Mouse (Mus musculus): ENCODE data around the gene Arntl2. TPM values are rescaled to one million over a fixed set of nuclear protein-coding genes. Genes with fewer than 3 reads are reported as not detected.
"Not testable (repeated sequence)": the region's sequence is repeated elsewhere in the genome, so short reads cannot be mapped to it uniquely, and the experiment has no call there.

Arntl2 gene
- polyA plus RNA-seq, 1 experiment from 2014 or later, result 4.4 TPM

GRCm38 (mm10) chr6:146851916-146852315 lies 56.1 kb downstream of the Arntl2 start:
- 62% methylated on average over 3 of the region's 3 CpGs for WGBS
- no peak overlapping the region for H3K4me3 ChIP-seq (ENCODE audit: low read length)
- no peaks in the 10 kb centered on the region for H3K27me3 ChIP-seq (ENCODE audit: control insufficient read depth, insufficient read depth, low read depth, low read length)
- H3K36me3 ChIP-seq (ENCODE audit: control insufficient read depth, insufficient read depth, low read length), result no peaks in the 10 kb centered on the region
- no peak overlapping the region for H3K4me2 ChIP-seq (ENCODE audit: low read depth, low read length)
- no peaks in the 10 kb centered on the region for H3K9me3 ChIP-seq (ENCODE audit: control insufficient read depth, low read length)
- H3K9ac ChIP-seq (ENCODE audit: low read length), result no peak overlapping the region
- H3K27ac ChIP-seq (ENCODE audit: low read length), result peak overlapping the region; percentile 31; the same call in 1 of the 2 replicates
- ATAC-seq (ENCODE audit: low read depth), result peak; percentile 72
- H3K4me1 ChIP-seq (replicated peaks; ENCODE audit: control insufficient read depth, insufficient read depth, low read length), result peaks cover 8% of the 10 kb centered on the region; the same call in 1 of the 2 replicates

GRCm38 (mm10) chr6:146852739-146853138 lies 56.9 kb downstream of the Arntl2 start:
- WGBS, result 39% methylated on average over 4 of the region's 4 CpGs
- H3K9me3 ChIP-seq (ENCODE audit: control insufficient read depth, low read length), result no peaks in the 10 kb centered on the region
- peaks cover 8% of the 10 kb centered on the region; the same call in 1 of the 2 replicates for H3K4me1 ChIP-seq (replicated peaks; ENCODE audit: control insufficient read depth, insufficient read depth, low read length)
- H3K4me2 ChIP-seq (ENCODE audit: low read depth, low read length), result peak overlapping the region; percentile 9; the same call in 1 of the 2 replicates
- ATAC-seq (ENCODE audit: low read depth), result peak; percentile 78
- no peaks in the 10 kb centered on the region for H3K36me3 ChIP-seq (ENCODE audit: control insufficient read depth, insufficient read depth, low read length)
- H3K27me3 ChIP-seq (ENCODE audit: control insufficient read depth, insufficient read depth, low read depth, low read length), result no peaks in the 10 kb centered on the region
- H3K4me3 ChIP-seq (ENCODE audit: low read length), result no peak overlapping the region
- H3K27ac ChIP-seq (ENCODE audit: low read length), result peak overlapping the region; percentile 31
- H3K9ac ChIP-seq (ENCODE audit: low read length), result no peak overlapping the region

- H3K27me3 ChIP-seq (ENCODE audit: control insufficient read depth, insufficient read depth, low read depth, low read length), result no peaks in the 10 kb centered on the region
- H3K4me1 ChIP-seq (replicated peaks; ENCODE audit: control insufficient read depth, insufficient read depth, low read length), result peaks cover 8% of the 10 kb centered on the region; the same call in 1 of the 2 replicates
- H3K4me2 ChIP-seq (ENCODE audit: low read depth, low read length), result no peak overlapping the region
- no peaks in the 10 kb centered on the region for H3K36me3 ChIP-seq (ENCODE audit: control insufficient read depth, insufficient read depth, low read length)
- WGBS, result 94% methylated on average over 9 of the region's 9 CpGs
- H3K4me3 ChIP-seq (ENCODE audit: low read length), result no peak overlapping the region
- H3K9me3 ChIP-seq (ENCODE audit: control insufficient read depth, low read length), result no peaks in the 10 kb centered on the region
- H3K9ac ChIP-seq (ENCODE audit: low read length), result no peak overlapping the region
- H3K27ac ChIP-seq (ENCODE audit: low read length), result no peak overlapping the region
- ATAC-seq (ENCODE audit: low read depth), result no peak
Measured at GRCm38 (mm10) chr6:146855185-146855584, 59.3 kb downstream of the Arntl2 start.

- Histone ChIP-seq H3K4me2 (ENCODE audit: low read depth, low read length) (no peak overlapping the region), H3K4me3 (ENCODE audit: low read length) (no peak overlapping the region), H3K36me3 (ENCODE audit: control insufficient read depth, insufficient read depth, low read length) (no peaks in the 10 kb centered on the region), H3K4me1 (replicated peaks; ENCODE audit: control insufficient read depth, insufficient read depth, low read length) (peaks cover 7% of the 10 kb centered on the region; the same call in 1 of the 2 replicates), H3K9me3 (ENCODE audit: control insufficient read depth, low read length) (no peaks in the 10 kb centered on the region), H3K9ac (ENCODE audit: low read length) (no peak overlapping the region), H3K27ac (ENCODE audit: low read length) (no peak overlapping the region), H3K27me3 (ENCODE audit: control insufficient read depth, insufficient read depth, low read depth, low read length) (no peaks in the 10 kb centered on the region)
- WGBS, result 55% methylated on average over 2 of the region's 2 CpGs
- ATAC-seq (ENCODE audit: low read depth), result no peak
Measured at GRCm38 (mm10) chr6:146857386-146857785, 61.5 kb downstream of the Arntl2 start.

- no peak for ATAC-seq (ENCODE audit: low read depth)
Measured at GRCm38 (mm10) chr6:146863154-146863553, 67.3 kb downstream of the Arntl2 start.

GRCm38 (mm10) chr6:146864370-146864769 lies 68.5 kb downstream of the Arntl2 start:
- not testable (repeated sequence) for H3K27me3 ChIP-seq (ENCODE audit: control insufficient read depth, insufficient read depth, low read depth, low read length); ATAC-seq (ENCODE audit: low read depth); H3K9me3 ChIP-seq (ENCODE audit: control insufficient read depth, low read length); H3K9ac ChIP-seq (ENCODE audit: low read length); H3K27ac ChIP-seq (ENCODE audit: low read length); H3K4me3 ChIP-seq (ENCODE audit: low read length); H3K4me1 ChIP-seq (replicated peaks; ENCODE audit: control insufficient read depth, insufficient read depth, low read length); H3K4me2 ChIP-seq (ENCODE audit: low read depth, low read length); H3K36me3 ChIP-seq (ENCODE audit: control insufficient read depth, insufficient read depth, low read length)
- WGBS, result 95% methylated on average over 2 of the region's 5 CpGs

More at GRCm38 (mm10) chr6:146863154-146863553, 67.3 kb downstream of the Arntl2 start:
- Histone ChIP-seq H3K9ac (ENCODE audit: low read length) (no peak overlapping the region), H3K27ac (ENCODE audit: low read length) (no peak overlapping the region), H3K4me2 (ENCODE audit: low read depth, low read length) (no peak overlapping the region), H3K36me3 (ENCODE audit: control insufficient read depth, insufficient read depth, low read length) (no peaks in the 10 kb centered on the region), H3K4me3 (ENCODE audit: low read length) (no peak overlapping the region), H3K27me3 (ENCODE audit: control insufficient read depth, insufficient read depth, low read depth, low read length) (no peaks in the 10 kb centered on the region), H3K9me3 (ENCODE audit: control insufficient read depth, low read length) (no peaks in the 10 kb centered on the region), H3K4me1 (replicated peaks; ENCODE audit: control insufficient read depth, insufficient read depth, low read length) (no peaks in the 10 kb centered on the region)
- 93% methylated on average over 2 of the region's 2 CpGs for WGBS

- H3K4me2 ChIP-seq (ENCODE audit: low read depth, low read length), result no peak overlapping the region
- ATAC-seq (ENCODE audit: low read depth), result no peak
- H3K27me3 ChIP-seq (ENCODE audit: control insufficient read depth, insufficient read depth, low read depth, low read length), result no peaks in the 10 kb centered on the region
- no peak overlapping the region for H3K9ac ChIP-seq (ENCODE audit: low read length)
- H3K9me3 ChIP-seq (ENCODE audit: control insufficient read depth, low read length), result no peaks in the 10 kb centered on the region
- 85% methylated on average over 4 of the region's 4 CpGs for WGBS
- no peaks in the 10 kb centered on the region for H3K36me3 ChIP-seq (ENCODE audit: control insufficient read depth, insufficient read depth, low read length)
- H3K4me1 ChIP-seq (replicated peaks; ENCODE audit: control insufficient read depth, insufficient read depth, low read length), result no peaks in the 10 kb centered on the region
- no peak overlapping the region for H3K27ac ChIP-seq (ENCODE audit: low read length)
- H3K4me3 ChIP-seq (ENCODE audit: low read length), result no peak overlapping the region
Measured at GRCm38 (mm10) chr6:146865701-146866100, 69.8 kb downstream of the Arntl2 start.

- H3K4me3 ChIP-seq (ENCODE audit: low read length), result no peak overlapping the region
- H3K27me3 ChIP-seq (ENCODE audit: control insufficient read depth, insufficient read depth, low read depth, low read length), result no peaks in the 10 kb centered on the region
- no peak overlapping the region for H3K4me2 ChIP-seq (ENCODE audit: low read depth, low read length)
- WGBS, result 87% methylated on average over 4 of the region's 4 CpGs
- no peak for ATAC-seq (ENCODE audit: low read depth)
- no peaks in the 10 kb centered on the region for H3K36me3 ChIP-seq (ENCODE audit: control insufficient read depth, insufficient read depth, low read length)
- no peaks in the 10 kb centered on the region for H3K4me1 ChIP-seq (replicated peaks; ENCODE audit: control insufficient read depth, insufficient read depth, low read length)
- H3K9me3 ChIP-seq (ENCODE audit: control insufficient read depth, low read length), result peaks cover 3% of the 10 kb centered on the region
- H3K9ac ChIP-seq (ENCODE audit: low read length), result no peak overlapping the region
- no peak overlapping the region for H3K27ac ChIP-seq (ENCODE audit: low read length)
Measured at GRCm38 (mm10) chr6:146871975-146872374, 76.1 kb downstream of the Arntl2 start.

- Histone ChIP-seq H3K36me3 (ENCODE audit: control insufficient read depth, insufficient read depth, low read length) (no peaks in the 10 kb centered on the region), H3K27ac (ENCODE audit: low read length) (no peak overlapping the region), H3K9ac (ENCODE audit: low read length) (no peak overlapping the region), H3K27me3 (ENCODE audit: control insufficient read depth, insufficient read depth, low read depth, low read length) (no peaks in the 10 kb centered on the region), H3K4me2 (ENCODE audit: low read depth, low read length) (no peak overlapping the region), H3K4me1 (replicated peaks; ENCODE audit: control insufficient read depth, insufficient read depth, low read length) (no peaks in the 10 kb centered on the region), H3K4me3 (ENCODE audit: low read length) (no peak overlapping the region), H3K9me3 (ENCODE audit: control insufficient read depth, low read length) (peaks cover 6% of the 10 kb centered on the region)
- no peak for ATAC-seq (ENCODE audit: low read depth)
- 76% methylated on average over 6 of the region's 6 CpGs for WGBS
Measured at GRCm38 (mm10) chr6:146874415-146874814, 78.6 kb downstream of the Arntl2 start.

- no peak overlapping the region for H3K4me2 ChIP-seq (ENCODE audit: low read depth, low read length)
- H3K36me3 ChIP-seq (ENCODE audit: control insufficient read depth, insufficient read depth, low read length), result no peaks in the 10 kb centered on the region
- H3K27me3 ChIP-seq (ENCODE audit: control insufficient read depth, insufficient read depth, low read depth, low read length), result no peaks in the 10 kb centered on the region
- no peak overlapping the region for H3K4me3 ChIP-seq (ENCODE audit: low read length)
- H3K9me3 ChIP-seq (ENCODE audit: control insufficient read depth, low read length), result peaks cover 6% of the 10 kb centered on the region
- ATAC-seq (ENCODE audit: low read depth), result no peak
- H3K27ac ChIP-seq (ENCODE audit: low read length), result no peak overlapping the region
- WGBS, result 90% methylated on average over 2 of the region's 2 CpGs
- no peak overlapping the region for H3K9ac ChIP-seq (ENCODE audit: low read length)
- H3K4me1 ChIP-seq (replicated peaks; ENCODE audit: control insufficient read depth, insufficient read depth, low read length), result no peaks in the 10 kb centered on the region
Measured at GRCm38 (mm10) chr6:146876820-146877219, 81.0 kb downstream of the Arntl2 start.

Data from lung, embryonic 16.5 days (tissue).